Mouse (Mus musculus): ENCODE measurements around the gene Efna3. TPM values are rescaled to one million over a fixed set of nuclear protein-coding genes. Genes with fewer than 3 reads are reported as not detected.

Gene Efna3
- polyA plus RNA-seq, 1 experiment from 2014 or later: 1.1 TPM

DNA sequence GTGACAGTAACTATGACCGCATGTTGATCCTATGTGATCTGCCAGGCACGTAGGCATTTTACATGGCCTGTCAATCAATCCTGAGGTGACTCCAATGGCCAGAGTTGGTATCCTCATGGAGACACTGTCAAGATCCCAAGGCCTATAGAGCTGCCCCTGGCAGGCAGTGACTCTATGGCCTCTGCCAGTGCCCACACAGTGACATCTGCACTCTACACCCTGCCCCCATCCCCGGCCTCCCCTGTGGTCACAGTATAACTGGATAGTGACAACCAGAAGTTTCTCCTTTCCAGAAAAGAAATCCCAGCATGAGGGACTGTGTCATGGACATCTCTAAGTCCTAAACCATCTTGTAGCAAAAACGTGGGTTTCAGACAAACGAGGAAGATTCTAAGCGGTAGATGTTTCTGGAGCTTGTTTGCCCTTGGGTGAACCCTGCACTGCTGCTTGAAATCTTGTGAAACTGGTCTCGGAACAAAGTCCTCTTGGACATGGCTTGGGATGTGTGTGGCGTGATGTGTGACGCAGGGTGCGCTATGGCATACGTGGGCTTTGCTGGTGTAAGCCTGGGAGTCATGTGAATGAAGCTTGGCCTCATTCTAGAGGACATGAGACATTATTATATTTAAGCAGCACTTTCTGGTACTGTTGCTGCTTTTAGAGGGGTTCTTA, 29.4 kb downstream of the Efna3 start:
- WGBS: 87% methylated on average over 11 of the region's 11 CpGs
- ATAC-seq (ENCODE audit: insufficient number of reproducible peaks, insufficient read depth, low FRiP score, low read depth): no peak
- H3K27ac ChIP-seq (replicated peaks in 1 of 2; ENCODE audit: control insufficient read depth in 1 of 2, insufficient read depth in 1 of 2, low read depth in 2 of 2, low read length in 2 of 2): no peak overlapping the region

DNA sequence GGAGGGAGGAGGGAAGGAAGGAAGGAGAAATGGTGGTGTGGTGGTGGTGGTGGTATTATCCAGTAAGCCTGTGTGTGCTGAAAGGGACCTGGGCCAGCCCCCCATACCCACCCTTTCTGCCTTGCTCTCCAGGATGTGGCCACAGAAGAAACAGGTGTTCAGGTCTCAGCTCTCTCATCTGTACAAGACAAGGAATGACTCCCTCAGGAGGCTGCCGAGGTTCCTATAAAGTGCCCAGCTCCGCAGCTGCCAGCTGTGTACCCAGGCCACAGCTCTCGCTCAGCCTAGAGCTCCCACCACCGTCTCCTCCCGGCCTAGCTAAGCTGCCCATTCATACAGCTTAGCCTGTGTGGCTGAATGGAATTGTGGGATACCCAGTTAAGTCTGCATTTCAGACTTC, 30.5 kb downstream of the Efna3 start:
- Histone ChIP-seq H3K9ac (ENCODE audit: low read length) (no peak overlapping the region), H3K4me1 (ENCODE audit: control insufficient read depth in 2 of 2, insufficient read depth in 2 of 2, low read length in 2 of 2) (peaks cover 0 to 8% of the 10 kb centered on the region in 2 experiments; a peak in 1 of 4 replicates), H3K4me3 (ENCODE audit: control insufficient read depth in 1 of 2, insufficient read depth in 1 of 2, low read depth in 1 of 2, low read length in 2 of 2) (no peak overlapping the region), H3K36me3 (ENCODE audit: control insufficient read depth, insufficient read depth, low read length) (no peaks in the 10 kb centered on the region), H3K9me3 (ENCODE audit: control insufficient read depth, low read length) (no peaks in the 10 kb centered on the region), H3K27me3 (ENCODE audit: control insufficient read depth, insufficient read depth, low read length) (no peaks in the 10 kb centered on the region), H3K27ac (replicated peaks in 1 of 2; ENCODE audit: control insufficient read depth in 1 of 2, insufficient read depth in 1 of 2, low read depth in 2 of 2, low read length in 2 of 2) (no peak overlapping the region), H3K4me2 (ENCODE audit: low read length) (no peak overlapping the region)
- no peak for ATAC-seq (ENCODE audit: insufficient number of reproducible peaks, insufficient read depth, low FRiP score, low read depth)
- 79% methylated on average over 5 of the region's 5 CpGs for WGBS

More for the DNA sequence above, 29.4 kb downstream of the Efna3 start:
- no peaks in the 10 kb centered on the region for H3K36me3 ChIP-seq (ENCODE audit: control insufficient read depth, insufficient read depth, low read length)
- H3K4me2 ChIP-seq (ENCODE audit: low read length): no peak overlapping the region
- no peak overlapping the region for H3K4me3 ChIP-seq (ENCODE audit: control insufficient read depth in 1 of 2, insufficient read depth in 1 of 2, low read depth in 1 of 2, low read length in 2 of 2)
- H3K9ac ChIP-seq (ENCODE audit: low read length): no peak overlapping the region
- H3K4me1 ChIP-seq (ENCODE audit: control insufficient read depth in 2 of 2, insufficient read depth in 2 of 2, low read length in 2 of 2): peaks cover 0 to 5% of the 10 kb centered on the region in 2 experiments; a peak in 1 of 4 replicates
- no peaks in the 10 kb centered on the region for H3K27me3 ChIP-seq (ENCODE audit: control insufficient read depth, insufficient read depth, low read length)
- H3K9me3 ChIP-seq (ENCODE audit: control insufficient read depth, low read length): no peaks in the 10 kb centered on the region

DNA sequence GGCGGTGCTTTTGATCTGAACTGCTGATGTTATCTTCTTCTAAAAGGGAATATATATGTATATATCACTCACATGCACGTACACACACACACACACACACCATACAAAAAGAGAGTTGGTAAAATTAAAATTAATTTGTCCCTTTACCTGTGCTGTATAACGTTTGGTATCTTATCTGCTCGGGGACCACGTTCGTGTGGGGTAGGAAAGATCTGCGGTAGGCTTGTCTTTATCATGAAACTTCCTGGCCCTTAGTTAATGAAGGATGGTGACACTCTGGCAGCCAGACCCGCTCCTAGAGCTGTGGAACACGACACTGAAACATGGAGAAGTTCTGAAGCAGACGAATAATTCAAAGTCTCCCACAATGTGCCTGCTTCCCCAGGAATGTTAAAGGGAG, 30.9 kb downstream of the Efna3 start:
- no peak for ATAC-seq (ENCODE audit: insufficient number of reproducible peaks, insufficient read depth, low FRiP score, low read depth)
- H3K4me2 ChIP-seq (ENCODE audit: low read length): no peak overlapping the region
- H3K4me3 ChIP-seq (ENCODE audit: control insufficient read depth in 1 of 2, insufficient read depth in 1 of 2, low read depth in 1 of 2, low read length in 2 of 2): no peak overlapping the region
- H3K27ac ChIP-seq (replicated peaks in 1 of 2; ENCODE audit: control insufficient read depth in 1 of 2, insufficient read depth in 1 of 2, low read depth in 2 of 2, low read length in 2 of 2): no peak overlapping the region
- no peak overlapping the region for H3K9ac ChIP-seq (ENCODE audit: low read length)
- no peaks in the 10 kb centered on the region for H3K27me3 ChIP-seq (ENCODE audit: control insufficient read depth, insufficient read depth, low read length)
- H3K36me3 ChIP-seq (ENCODE audit: control insufficient read depth, insufficient read depth, low read length): no peaks in the 10 kb centered on the region
- 40% methylated on average over 10 of the region's 10 CpGs for WGBS
- H3K4me1 ChIP-seq (ENCODE audit: control insufficient read depth in 2 of 2, insufficient read depth in 2 of 2, low read length in 2 of 2): peaks cover 0 to 8% of the 10 kb centered on the region in 2 experiments; a peak in 1 of 4 replicates
- H3K9me3 ChIP-seq (ENCODE audit: control insufficient read depth, low read length): no peaks in the 10 kb centered on the region

DNA sequence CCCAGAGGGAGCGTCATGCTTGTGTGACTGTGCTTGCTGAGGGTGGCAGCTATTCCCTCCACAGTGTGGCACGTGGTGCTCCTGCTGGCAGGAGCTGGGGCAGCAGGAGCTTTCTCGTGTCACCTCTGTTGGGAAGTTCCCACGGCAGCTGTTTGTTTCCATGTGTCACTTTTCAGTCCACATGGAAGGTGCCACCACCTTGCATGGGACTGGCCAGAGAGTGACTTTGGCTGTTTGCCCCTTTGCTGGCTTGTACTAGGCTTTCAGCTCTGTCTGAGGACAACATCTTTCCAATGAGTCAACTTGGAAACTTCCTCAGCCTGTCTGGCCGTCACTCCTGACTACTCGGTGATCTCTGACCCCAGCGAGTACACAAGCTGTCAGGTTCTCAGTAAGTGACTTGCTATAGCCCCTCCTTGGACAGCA, 34.2 kb downstream of the Efna3 start:
- no peaks in the 10 kb centered on the region for H3K36me3 ChIP-seq (ENCODE audit: control insufficient read depth, insufficient read depth, low read length)
- no peak overlapping the region for H3K4me3 ChIP-seq (ENCODE audit: control insufficient read depth in 1 of 2, insufficient read depth in 1 of 2, low read depth in 1 of 2, low read length in 2 of 2)
- peaks cover 0 to 5% of the 10 kb centered on the region in 2 experiments; a peak in 1 of 4 replicates for H3K4me1 ChIP-seq (ENCODE audit: control insufficient read depth in 2 of 2, insufficient read depth in 2 of 2, low read length in 2 of 2)
- no peaks in the 10 kb centered on the region for H3K9me3 ChIP-seq (ENCODE audit: control insufficient read depth, low read length)
- WGBS: 26% methylated on average over 7 of the region's 7 CpGs
- no peaks in the 10 kb centered on the region for H3K27me3 ChIP-seq (ENCODE audit: control insufficient read depth, insufficient read depth, low read length)
- ATAC-seq (ENCODE audit: insufficient number of reproducible peaks, insufficient read depth, low FRiP score, low read depth): no peak
- no peak overlapping the region for H3K4me2 ChIP-seq (ENCODE audit: low read length)
- H3K27ac ChIP-seq (replicated peaks in 1 of 2; ENCODE audit: control insufficient read depth in 1 of 2, insufficient read depth in 1 of 2, low read depth in 2 of 2, low read length in 2 of 2): no peak overlapping the region
- H3K9ac ChIP-seq (ENCODE audit: low read length): no peak overlapping the region

DNA sequence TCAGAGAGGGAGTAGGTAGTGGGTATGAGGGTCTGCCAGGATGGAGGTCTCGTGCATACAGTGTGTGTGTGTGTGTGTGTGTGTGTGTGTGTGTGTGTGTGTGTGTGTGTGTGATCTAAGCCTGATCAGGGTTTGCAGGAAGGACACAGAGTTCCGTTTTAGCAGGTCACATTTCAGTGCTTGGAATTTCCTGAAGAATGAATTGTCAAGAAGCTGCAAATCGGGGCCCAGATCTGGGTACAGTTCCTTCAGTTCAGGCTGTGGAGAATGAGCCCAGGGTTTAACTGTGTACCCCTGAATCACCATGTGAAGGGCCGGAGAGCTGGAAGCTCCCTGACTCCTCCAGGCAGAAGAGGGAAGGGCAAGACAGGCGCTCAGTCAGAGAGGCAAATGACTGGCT, 35.5 kb downstream of the Efna3 start:
- H3K27ac ChIP-seq (replicated peaks in 1 of 2; ENCODE audit: control insufficient read depth in 1 of 2, insufficient read depth in 1 of 2, low read depth in 2 of 2, low read length in 2 of 2): peak overlapping the region; percentile 33 to 46
- ATAC-seq (ENCODE audit: insufficient number of reproducible peaks, insufficient read depth, low FRiP score, low read depth): no peak
- H3K27me3 ChIP-seq (ENCODE audit: control insufficient read depth, insufficient read depth, low read length): no peaks in the 10 kb centered on the region
- H3K4me2 ChIP-seq (ENCODE audit: low read length): no peak overlapping the region
- no peaks in the 10 kb centered on the region for H3K9me3 ChIP-seq (ENCODE audit: control insufficient read depth, low read length)
- no peak overlapping the region for H3K4me3 ChIP-seq (ENCODE audit: control insufficient read depth in 1 of 2, insufficient read depth in 1 of 2, low read depth in 1 of 2, low read length in 2 of 2)
- no peaks in the 10 kb centered on the region for H3K36me3 ChIP-seq (ENCODE audit: control insufficient read depth, insufficient read depth, low read length)
- no peak overlapping the region for H3K9ac ChIP-seq (ENCODE audit: low read length)
- 49% methylated on average over 5 of the region's 5 CpGs for WGBS
- peaks cover 0 to 5% of the 10 kb centered on the region in 2 experiments; a peak in 1 of 4 replicates for H3K4me1 ChIP-seq (ENCODE audit: control insufficient read depth in 2 of 2, insufficient read depth in 2 of 2, low read length in 2 of 2)

DNA sequence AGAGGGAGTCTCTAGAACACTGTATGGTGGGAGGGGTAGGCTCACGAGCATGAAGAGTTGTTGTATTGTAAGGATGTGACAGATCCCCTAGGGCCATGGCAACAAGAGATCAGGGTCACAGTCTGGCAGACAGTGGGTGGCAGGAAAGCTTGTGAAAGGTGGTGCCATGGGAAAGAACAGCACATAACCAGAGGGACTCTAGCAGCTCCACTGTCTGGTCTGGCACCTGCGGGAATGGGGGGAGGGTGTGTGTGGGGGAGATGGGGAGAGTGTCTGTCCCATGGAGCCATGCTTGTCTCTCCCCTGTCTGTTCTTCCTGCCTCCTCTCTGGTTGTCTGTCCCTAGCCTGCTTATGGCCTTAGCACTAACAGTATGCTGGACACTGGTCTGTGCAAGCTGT, 37.2 kb downstream of the Efna3 start:
- no peaks in the 10 kb centered on the region for H3K9me3 ChIP-seq (ENCODE audit: control insufficient read depth, low read length)
- no peak overlapping the region for H3K27ac ChIP-seq (replicated peaks in 1 of 2; ENCODE audit: control insufficient read depth in 1 of 2, insufficient read depth in 1 of 2, low read depth in 2 of 2, low read length in 2 of 2)
- no peaks in the 10 kb centered on the region for H3K27me3 ChIP-seq (ENCODE audit: control insufficient read depth, insufficient read depth, low read length)
- no peaks in the 10 kb centered on the region for H3K36me3 ChIP-seq (ENCODE audit: control insufficient read depth, insufficient read depth, low read length)
- H3K4me2 ChIP-seq (ENCODE audit: low read length): no peak overlapping the region
- H3K4me1 ChIP-seq (ENCODE audit: control insufficient read depth in 2 of 2, insufficient read depth in 2 of 2, low read length in 2 of 2): peaks cover 7 to 9% of the 10 kb centered on the region in 2 experiments; a peak in 3 of 4 replicates
- no peak overlapping the region for H3K4me3 ChIP-seq (ENCODE audit: control insufficient read depth in 1 of 2, insufficient read depth in 1 of 2, low read depth in 1 of 2, low read length in 2 of 2)
- H3K9ac ChIP-seq (ENCODE audit: low read length): no peak overlapping the region
- ATAC-seq (ENCODE audit: insufficient number of reproducible peaks, insufficient read depth, low FRiP score, low read depth): no peak
- WGBS: 36% methylated on average over 2 of the region's 2 CpGs

DNA sequence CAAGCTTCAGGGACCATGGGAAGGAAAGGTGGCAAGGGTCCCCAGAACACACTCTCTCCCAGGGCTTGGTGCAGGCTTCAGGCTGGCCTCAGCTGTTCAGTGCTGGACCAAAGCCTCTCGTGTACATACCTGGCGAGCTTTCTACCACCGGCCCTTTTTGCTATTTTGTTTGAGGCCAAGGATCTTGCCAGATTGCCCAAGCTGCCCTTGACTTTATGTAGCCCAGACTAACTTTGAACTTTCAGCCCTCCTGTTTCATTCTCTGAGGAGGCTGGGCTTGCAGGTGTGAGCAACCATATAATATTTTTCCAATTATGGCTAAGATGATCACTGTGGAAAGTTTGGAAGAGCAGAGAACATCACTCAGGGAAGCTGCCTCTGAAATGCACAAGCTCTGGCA, 38.5 kb downstream of the Efna3 start:
- no peak overlapping the region for H3K4me2 ChIP-seq (ENCODE audit: low read length)
- no peak for ATAC-seq (ENCODE audit: insufficient number of reproducible peaks, insufficient read depth, low FRiP score, low read depth)
- H3K9ac ChIP-seq (ENCODE audit: low read length): no peak overlapping the region
- peaks cover 11 to 14% of the 10 kb centered on the region in 2 experiments; a peak in 3 of 4 replicates for H3K4me1 ChIP-seq (ENCODE audit: control insufficient read depth in 2 of 2, insufficient read depth in 2 of 2, low read length in 2 of 2)
- no peaks in the 10 kb centered on the region for H3K27me3 ChIP-seq (ENCODE audit: control insufficient read depth, insufficient read depth, low read length)
- 87% methylated on average over 3 of the region's 3 CpGs for WGBS
- H3K36me3 ChIP-seq (ENCODE audit: control insufficient read depth, insufficient read depth, low read length): no peaks in the 10 kb centered on the region
- H3K4me3 ChIP-seq (ENCODE audit: control insufficient read depth in 1 of 2, insufficient read depth in 1 of 2, low read depth in 1 of 2, low read length in 2 of 2): no peak overlapping the region
- no peaks in the 10 kb centered on the region for H3K9me3 ChIP-seq (ENCODE audit: control insufficient read depth, low read length)
- H3K27ac ChIP-seq (replicated peaks in 1 of 2; ENCODE audit: control insufficient read depth in 1 of 2, insufficient read depth in 1 of 2, low read depth in 2 of 2, low read length in 2 of 2): no peak overlapping the region

DNA sequence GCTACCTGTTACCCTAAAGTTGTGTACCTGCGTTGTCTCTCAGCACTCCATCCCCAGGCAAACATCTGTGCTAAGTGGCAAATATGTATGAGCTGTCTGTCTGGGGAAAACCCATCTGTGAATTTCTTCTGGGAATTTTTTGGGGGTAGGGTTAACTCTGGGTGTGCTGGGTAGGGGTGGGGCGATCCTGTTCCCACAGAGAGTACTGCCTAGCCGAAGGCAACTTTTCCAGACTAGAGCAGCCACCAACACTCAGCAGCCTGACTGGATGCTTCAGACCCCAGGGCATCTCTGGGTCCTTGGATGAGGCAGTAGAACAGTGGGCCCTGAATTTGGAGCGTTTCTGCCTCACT, 40.5 kb downstream of the Efna3 start:
- Histone ChIP-seq H3K27me3 (ENCODE audit: control insufficient read depth, insufficient read depth, low read length) (no peaks in the 10 kb centered on the region), H3K27ac (replicated peaks in 1 of 2; ENCODE audit: control insufficient read depth in 1 of 2, insufficient read depth in 1 of 2, low read depth in 2 of 2, low read length in 2 of 2) (no peak overlapping the region), H3K9ac (ENCODE audit: low read length) (no peak overlapping the region), H3K4me3 (ENCODE audit: control insufficient read depth in 1 of 2, insufficient read depth in 1 of 2, low read depth in 1 of 2, low read length in 2 of 2) (no peak overlapping the region), H3K36me3 (ENCODE audit: control insufficient read depth, insufficient read depth, low read length) (no peaks in the 10 kb centered on the region), H3K9me3 (ENCODE audit: control insufficient read depth, low read length) (no peaks in the 10 kb centered on the region), H3K4me2 (ENCODE audit: low read length) (no peak overlapping the region), H3K4me1 (ENCODE audit: control insufficient read depth in 2 of 2, insufficient read depth in 2 of 2, low read length in 2 of 2) (peaks cover 17 to 31% of the 10 kb centered on the region in 2 experiments)
- ATAC-seq (ENCODE audit: insufficient number of reproducible peaks, insufficient read depth, low FRiP score, low read depth): no peak
- 26% methylated on average over 4 of the region's 4 CpGs for WGBS
